Mouse (Mus musculus): Measurements from ENCODE around the gene Slc10a4. TPM values are rescaled to one million over a fixed set of nuclear protein-coding genes. Genes with fewer than 3 reads are reported as not detected.

Slc10a4 gene
- polyA plus RNA-seq, 1 experiment = not detected

DNA sequence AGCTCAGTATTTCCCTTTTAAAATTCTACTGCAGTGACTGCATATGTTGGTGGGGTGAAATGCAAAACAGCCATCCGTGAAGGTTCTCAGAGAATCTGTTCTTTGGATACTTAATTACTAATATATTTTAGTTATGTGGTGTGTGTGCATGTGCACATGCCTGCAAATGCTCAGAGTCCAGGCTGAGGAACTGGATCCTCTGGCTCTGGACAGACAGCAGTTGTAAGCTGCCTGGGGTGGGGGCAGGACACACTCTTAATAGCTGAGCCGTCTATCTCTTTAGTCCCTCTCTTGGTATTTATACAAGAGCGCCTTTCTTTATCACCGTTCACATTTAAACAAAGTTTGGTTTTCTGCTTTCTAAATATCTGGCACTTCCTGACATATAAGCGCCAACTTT lies 50.3 kb downstream of the Slc10a4 start:
- no peaks in the 10 kb centered on the region for H3K27me3 ChIP-seq (ENCODE audit: control insufficient read depth)
- H3K9me3 ChIP-seq (ENCODE audit: control insufficient read depth, low read length) = no peaks in the 10 kb centered on the region
- H3K36me3 ChIP-seq (ENCODE audit: control insufficient read depth) = peaks cover 98% of the 10 kb centered on the region
- H3K4me3 ChIP-seq (replicated peaks) = no peak overlapping the region
- H3K4me1 ChIP-seq (ENCODE audit: control insufficient read depth) = no peaks in the 10 kb centered on the region
- TF ChIP-seq TAL1 (IDR thresholded peaks at IDR 0.05; ENCODE audit: low read length) (no peak), GATA1 (IDR thresholded peaks at IDR 0.05; ENCODE audit: low read length) (no peak)

DNA sequence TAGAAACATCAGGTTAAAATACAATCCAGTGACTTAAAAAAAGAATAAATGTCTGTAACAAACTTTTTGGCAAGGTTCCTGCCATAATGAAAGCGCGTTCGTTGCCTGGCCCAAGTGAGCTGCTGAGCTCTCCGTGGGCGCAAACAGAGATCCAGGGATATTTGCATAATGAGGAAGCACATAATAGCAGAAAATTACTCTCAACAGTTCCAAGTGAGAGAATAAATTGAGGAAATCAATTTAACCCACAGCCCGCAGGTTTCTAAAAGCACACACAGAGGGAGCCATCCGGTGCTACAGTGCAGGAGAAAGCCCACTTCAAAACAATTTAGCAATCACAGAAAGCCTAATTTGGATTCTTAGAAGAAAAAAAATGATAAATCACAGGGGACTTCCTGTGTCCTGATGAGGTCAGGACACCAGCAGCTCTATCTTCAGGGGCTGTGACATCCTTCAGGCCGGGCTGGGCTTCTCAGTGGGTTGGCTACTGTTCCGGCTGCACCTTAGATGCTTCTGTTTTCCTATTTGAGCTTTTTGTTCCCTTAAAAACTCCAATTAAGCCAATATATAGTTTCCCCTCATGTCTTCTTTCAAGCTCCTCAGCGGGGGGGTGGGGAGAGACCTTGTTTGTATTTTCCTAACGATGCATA lies 54.9 kb downstream of the Slc10a4 start:
- no peaks in the 10 kb centered on the region for H3K27me3 ChIP-seq (ENCODE audit: control insufficient read depth)
- H3K4me1 ChIP-seq (ENCODE audit: control insufficient read depth) = no peaks in the 10 kb centered on the region
- H3K4me3 ChIP-seq (replicated peaks) = no peak overlapping the region
- TF ChIP-seq GATA1 (IDR thresholded peaks at IDR 0.05; ENCODE audit: low read length) = no peak
- TF ChIP-seq TAL1 (IDR thresholded peaks at IDR 0.05; ENCODE audit: low read length) = no peak
- H3K9me3 ChIP-seq (ENCODE audit: control insufficient read depth, low read length) = no peaks in the 10 kb centered on the region
- H3K36me3 ChIP-seq (ENCODE audit: control insufficient read depth) = peaks cover 97% of the 10 kb centered on the region

Other genes starting within 250 kb of the Slc10a4 start
- not detected in 2 replicates for gene Tec, start 138.4 kb upstream of the Slc10a4 start, polyA plus RNA-seq (2012)
- 0.08 and 0.10 TPM in 2 replicates for gene Slain2, start 92.6 kb upstream of the Slc10a4 start, polyA plus RNA-seq (2012)
- gene Gm10135, start 32.2 kb upstream of the Slc10a4 start, polyA plus RNA-seq (2012) = not detected in 2 replicates
- gene Fryl, start 249.7 kb downstream of the Slc10a4 start, polyA plus RNA-seq (2012) = 21.8 and 30.4 TPM in 2 replicates

Measured in erythroblast, embryonic 14.5 days (primary cell).